Mouse (Mus musculus) heart, postnatal 0 days (tissue): Measurements from ENCODE around the gene Tprn. TPM values are rescaled to one million over a fixed set of nuclear protein-coding genes. Genes with fewer than 3 reads are reported as not detected.

ENCODE experiments used
- ATAC-seq: fragments of 200-750 bp; cut with Nextera tagmentation; 2 replicates; pipeline ENCODE4 v1.8.0; 2017; ENCODE audit warnings: low read depth, moderate number of reproducible peaks, moderate library complexity; ENCODE audit not compliant: insufficient read depth
- DNase-seq: peaks from one replicate; pipeline ENCODE4 v3.0.0-alpha.2; 2016; ENCODE audit warnings: low spot score
- H3K27ac ChIP-seq: fragments of 300-500 bp; sonication (generic); 2 replicates; pipeline ENCODE4 v1.5.1; 2014; ENCODE audit warnings: low read depth, mild to moderate bottlenecking
- H3K27me3 ChIP-seq: fragments of 300-500 bp; sonication (generic); 2 replicates; pipeline ENCODE4 v1.6.1; 2014; ENCODE audit warnings: low read length, mixed read lengths; ENCODE audit not compliant: control insufficient read depth, insufficient read depth
- H3K36me3 ChIP-seq: fragments of 300-500 bp; sonication (generic); replicated peaks from 2 replicates; pipeline ENCODE4 v1.6.1; 2014; ENCODE audit warnings: low read length, mixed read lengths; ENCODE audit not compliant: control insufficient read depth, insufficient read depth
- H3K4me1 ChIP-seq: fragments of 300-500 bp; sonication (generic); 2 replicates; pipeline ENCODE4 v1.6.1; 2014; ENCODE audit warnings: antibody characterized with exemption; ENCODE audit not compliant: control insufficient read depth, insufficient read depth
- H3K4me2 ChIP-seq: fragments of 300-500 bp; sonication (generic); 2 replicates; pipeline ENCODE4 v1.6.1; 2014; ENCODE audit warnings: low read depth, mild to moderate bottlenecking, low read length, moderate library complexity
- H3K4me3 ChIP-seq: fragments of 300-500 bp; sonication (generic); 2 replicates; pipeline ENCODE4 v1.5.1; 2014; ENCODE audit warnings: low read depth, low read length
- H3K9ac ChIP-seq: fragments of 300-500 bp; sonication (generic); replicated peaks from 2 replicates; pipeline ENCODE4 v1.6.1; 2014; ENCODE audit warnings: low read depth, low read length, mixed read lengths
- H3K9me3 ChIP-seq: fragments of 300-500 bp; sonication (generic); replicated peaks from 2 replicates; pipeline ENCODE4 v1.6.1; 2016; ENCODE audit warnings: low read length; ENCODE audit not compliant: control insufficient read depth
- CTCF ChIP-seq: IDR thresholded peaks from 2 replicates; pipeline ENCODE4 v1.5.1; 2016; ENCODE audit warnings: antibody characterized with exemption, control low read depth, low read depth
- EP300 ChIP-seq: IDR thresholded peaks from 2 replicates; pipeline ENCODE4 v1.6.1; 2016; ENCODE audit warnings: antibody characterized with exemption, low read depth
- WGBS: fragments of 180-500 bp; shearing (Covaris S2); extraction: QIAGEN DNeasy Blood & Tissue Kit; methylation state at CpG from one replicate; pipeline ENCODE4 v1.1.7; 2014; 5-methylcytosine and 5-hydroxymethylcytosine counted together
- polyA plus RNA-seq: library from polyadenylated mRNA; unstranded; fragments of >200 nt; fragmentation: Nextera tagmentation; extraction: Ambion mirVana; gene quantifications from 2 replicates; pipeline ENCODE4 v1.2.1, GENCODE M21; 2015
- total RNA-seq: library from RNA; depleted of rRNA; stranded (reverse); fragments of >200 nt; gene quantifications from 2 replicates; pipeline ENCODE4 v1.2.3, GENCODE M21; 2014; ENCODE audit warnings: low replicate concordance; rRNA removed

Tprn gene
- 5.2 and 5.4 TPM in 2 replicates for total RNA-seq
- polyA plus RNA-seq = 3.6 and 3.7 TPM in 2 replicates

DNA sequence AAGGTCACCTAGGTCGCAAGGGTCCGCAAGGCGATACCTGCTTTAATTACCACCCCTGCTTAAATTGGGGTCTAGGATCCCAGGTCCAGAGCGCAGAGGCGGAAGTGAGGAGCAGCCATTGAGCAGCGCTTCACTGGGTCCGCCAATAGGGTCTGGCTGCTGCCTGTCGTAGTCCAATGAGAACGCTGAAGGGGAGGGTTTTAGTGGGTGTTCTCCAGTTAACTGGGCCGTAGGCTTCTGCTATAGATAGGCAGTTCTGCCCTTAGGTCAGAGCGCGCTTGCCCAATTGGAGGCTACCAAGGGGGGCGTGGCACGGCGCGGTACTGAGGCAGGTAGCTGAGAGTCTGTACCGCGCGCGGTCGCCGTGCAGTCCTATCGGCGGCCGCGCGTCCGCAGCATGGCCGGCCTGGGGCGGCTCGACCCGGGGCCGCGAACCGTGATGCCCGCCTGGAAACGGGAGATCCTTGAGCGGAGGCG lies at the start of gene Tprn:
Gene Tprn (plus strand): TSS at position 328 of the 477 bp plus-strand sequence.
- no peaks in the 10 kb centered on the region for H3K9me3 ChIP-seq
- TF ChIP-seq CTCF = no peak
- TF ChIP-seq EP300 = no peak
- peak within 1 kb of the TSS; percentile 60 for H3K4me3 ChIP-seq
- ATAC-seq = peak; percentile 98
- H3K4me1 ChIP-seq = peaks cover 27% of the 10 kb centered on the region
- peak; percentile 97 for DNase-seq
- H3K27ac ChIP-seq = peak within 1 kb of the TSS; percentile 69
- no peaks in the 10 kb centered on the region for H3K27me3 ChIP-seq
- peak within 1 kb of the TSS; percentile 41 for H3K9ac ChIP-seq
- H3K4me2 ChIP-seq = peak within 1 kb of the TSS; percentile 90
- H3K36me3 ChIP-seq = no peaks in the 10 kb centered on the region
- under 1% methylated on average over 39 of the region's 39 CpGs for WGBS

DNA sequence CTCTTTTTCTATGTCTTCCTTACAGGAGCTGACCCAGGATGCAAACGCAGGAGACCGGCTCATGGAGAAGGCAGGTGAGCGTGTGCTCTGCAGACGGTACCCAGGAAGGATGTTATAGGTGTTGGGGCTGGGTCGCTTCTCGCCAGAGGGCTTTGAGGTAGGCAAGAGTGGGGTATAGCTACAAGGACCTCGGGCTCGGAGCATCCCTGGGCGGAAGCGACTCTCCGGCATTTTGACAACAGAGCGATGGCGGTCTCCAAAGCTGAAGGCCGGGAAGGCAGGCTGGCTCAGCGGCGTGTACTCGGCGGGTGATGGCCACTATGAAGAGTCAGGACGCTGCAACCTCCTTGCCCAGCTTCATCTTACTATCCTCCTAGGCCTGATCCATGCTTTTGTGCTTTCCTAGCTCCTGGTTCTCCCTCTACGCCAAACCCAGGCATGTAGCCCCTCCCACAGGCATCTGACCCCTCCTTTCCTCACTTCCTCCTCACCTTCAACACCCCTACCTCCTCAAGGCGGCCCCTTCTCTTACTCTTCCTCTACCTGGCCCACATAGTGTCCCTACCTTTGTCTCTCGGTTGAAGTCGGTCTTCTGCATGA lies 49.1 kb upstream of the Tprn start:
- Histone ChIP-seq H3K4me1 (peaks cover 10% of the 10 kb centered on the region), H3K4me2 (no peak overlapping the region), H3K9me3 (no peaks in the 10 kb centered on the region), H3K4me3 (no peak overlapping the region), H3K27me3 (no peaks in the 10 kb centered on the region), H3K27ac (no peak overlapping the region), H3K36me3 (peaks cover 8% of the 10 kb centered on the region; the same call in 1 of the 2 replicates), H3K9ac (no peak overlapping the region)
- no peak for TF ChIP-seq CTCF
- DNase-seq (no peak), ATAC-seq (no peak)
- WGBS = 54% methylated on average over 23 of the region's 23 CpGs

DNA sequence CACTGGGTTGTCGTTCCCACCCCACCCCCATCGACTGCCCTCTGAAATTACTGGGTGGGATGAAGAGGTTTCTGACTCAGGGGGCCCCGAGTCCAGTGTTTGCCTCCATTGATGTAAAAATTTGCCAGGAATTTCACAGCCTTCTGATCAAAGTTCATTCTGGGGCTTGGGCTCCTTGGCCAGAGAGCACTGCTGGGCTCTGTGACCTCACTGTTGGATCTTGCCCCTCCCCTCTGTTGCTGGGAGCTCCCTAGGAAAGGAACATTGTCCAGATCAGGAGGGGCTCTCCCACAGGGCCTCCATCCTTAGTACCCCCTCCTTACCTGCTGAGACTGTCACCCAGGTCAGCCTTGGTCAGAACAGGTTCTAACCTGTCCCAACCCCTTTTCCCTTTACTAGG lies 48.0 kb upstream of the Tprn start, which contains the start of gene Stpg3:
Gene Stpg3 (minus strand): TSS at position 194 of the 400 bp plus-strand sequence.
- H3K27me3 ChIP-seq = no peaks in the 10 kb centered on the region
- no peaks in the 10 kb centered on the region for H3K36me3 ChIP-seq
- TF ChIP-seq EP300 (no peak), CTCF (no peak)
- no peaks in the 10 kb centered on the region for H3K9me3 ChIP-seq
- 71% methylated on average over 3 of the region's 3 CpGs for whole genome bisulfite sequencing
- no peak within 1 kb of the TSS for H3K4me2 ChIP-seq
- DNase-seq = no peak
- no peak for ATAC-seq
- H3K9ac ChIP-seq = no peak within 1 kb of the TSS
- no peak within 1 kb of the TSS for H3K4me3 ChIP-seq
- peaks cover 10% of the 10 kb centered on the region for H3K4me1 ChIP-seq
- H3K27ac ChIP-seq = no peak within 1 kb of the TSS

DNA sequence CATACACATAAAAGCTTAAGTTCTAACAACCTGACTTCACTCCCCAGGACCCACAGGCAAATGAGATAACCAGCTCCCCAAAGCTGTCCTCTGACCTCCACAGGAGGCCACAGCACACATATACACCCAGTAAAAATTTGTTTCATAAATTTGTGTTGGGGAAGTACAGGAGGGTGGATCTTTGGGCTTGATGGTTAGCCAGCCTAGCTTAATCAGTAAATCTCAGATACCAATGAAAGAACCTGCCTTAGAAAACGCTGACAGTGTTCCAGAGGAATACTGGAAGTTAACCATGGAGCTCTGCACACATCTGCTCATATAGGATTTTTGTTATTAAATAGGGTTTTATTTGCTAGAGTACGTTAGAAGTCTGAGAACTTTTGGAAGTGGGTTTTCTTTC lies 44.8 kb upstream of the Tprn start:
- H3K4me3 ChIP-seq = no peak overlapping the region
- 52% methylated on average over 2 of the region's 2 CpGs for WGBS
- no peak for TF ChIP-seq CTCF
- no peak for TF ChIP-seq EP300

DNA sequence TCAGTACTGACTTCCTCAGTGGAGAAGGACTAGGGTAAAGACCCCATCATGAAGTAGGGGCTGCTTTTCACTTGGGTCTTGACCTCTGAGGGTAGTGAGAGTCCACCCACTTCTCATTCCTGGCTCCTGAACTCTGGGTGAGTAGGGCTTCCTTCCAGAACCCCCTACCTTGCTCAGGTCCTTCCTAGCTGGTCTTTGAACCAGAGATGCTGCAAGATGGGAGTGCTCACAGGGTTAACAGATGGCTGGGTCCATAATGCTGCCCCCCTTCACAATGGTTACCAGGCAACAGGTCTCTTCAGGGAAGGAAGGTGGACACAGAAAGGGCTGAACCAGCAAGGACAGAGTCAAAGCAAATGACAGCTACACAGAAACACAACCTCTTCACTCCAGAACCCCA lies 44.0 kb upstream of the Tprn start, which contains the start of gene Fam166a:
Gene Fam166a (plus strand): TSS at position 301 of the 400 bp plus-strand sequence.
- TF ChIP-seq CTCF (no peak), EP300 (no peak)
- peaks cover 5% of the 10 kb centered on the region for H3K4me1 ChIP-seq
- no peak for DNase-seq
- no peak within 1 kb of the TSS for H3K4me3 ChIP-seq
- no peak within 1 kb of the TSS for H3K9ac ChIP-seq
- ATAC-seq = no peak
- H3K27me3 ChIP-seq = no peaks in the 10 kb centered on the region
- H3K9me3 ChIP-seq = no peaks in the 10 kb centered on the region
- H3K27ac ChIP-seq = no peak within 1 kb of the TSS
- H3K36me3 ChIP-seq = peaks cover 11% of the 10 kb centered on the region
- no peak within 1 kb of the TSS for H3K4me2 ChIP-seq

More for the DNA sequence above, 44.8 kb upstream of the Tprn start:
- no peak for DNase-seq
- Histone ChIP-seq H3K9ac (no peak overlapping the region), H3K4me1 (no peaks in the 10 kb centered on the region), H3K9me3 (no peaks in the 10 kb centered on the region), H3K4me2 (no peak overlapping the region), H3K27me3 (no peaks in the 10 kb centered on the region), H3K36me3 (peaks cover 11% of the 10 kb centered on the region), H3K27ac (no peak overlapping the region)
- ATAC-seq = no peak
